Mouse (Mus musculus) spleen, postnatal 4 days (tissue): Measurements from ENCODE around the gene Poc5.

Experiments used
- DNase-seq, 2 experiments: peaks; one replicate each; pipeline ENCODE4 v3.0.0; 2022; ENCODE audit warnings: low spot score in 2 of 2

The Poc5 gene

GRCm38 (mm10) chr13:96431595-96432156 lies 43.6 kb downstream of the Poc5 start:
- peak; percentile 75 to 92 for DNase-seq

- DNase-seq = no peak
These were observed 44.3 kb downstream of the Poc5 start for GRCm38 (mm10) chr13:96432376-96432811.

- no peak for DNase-seq
These were observed 44.9 kb downstream of the Poc5 start for GRCm38 (mm10) chr13:96433041-96433440.

- no peak for DNase-seq
These were observed 45.6 kb downstream of the Poc5 start for GRCm38 (mm10) chr13:96433648-96434190.

- no peak for DNase-seq
These were observed 46.8 kb downstream of the Poc5 start for GRCm38 (mm10) chr13:96434899-96435331.

GRCm38 (mm10) chr13:96435793-96436192 lies 47.7 kb downstream of the Poc5 start:
- peak in 1 of 2 experiments; percentile 20 for DNase-seq

- no peak for DNase-seq
These were observed 48.8 kb downstream of the Poc5 start for GRCm38 (mm10) chr13:96436921-96437320.

GRCm38 (mm10) chr13:96440436-96440835 lies 52.3 kb downstream of the Poc5 start:
- DNase-seq = no peak

GRCm38 (mm10) chr13:96450205-96450856 lies 62.2 kb downstream of the Poc5 start:
- no peak for DNase-seq

- no peak for DNase-seq
These were observed 62.8 kb downstream of the Poc5 start for GRCm38 (mm10) chr13:96450869-96451268.

GRCm38 (mm10) chr13:96451386-96452140 lies 63.5 kb downstream of the Poc5 start:
- no peak for DNase-seq

GRCm38 (mm10) chr13:96452621-96453020 lies 64.5 kb downstream of the Poc5 start:
- DNase-seq = no peak

GRCm38 (mm10) chr13:96454288-96454687 lies 66.2 kb downstream of the Poc5 start:
- DNase-seq = no peak

GRCm38 (mm10) chr13:96457566-96457965 lies 69.5 kb downstream of the Poc5 start:
- no peak for DNase-seq

- no peak for DNase-seq
These were observed 69.9 kb downstream of the Poc5 start for GRCm38 (mm10) chr13:96458018-96458417.

GRCm38 (mm10) chr13:96458606-96459005 lies 70.5 kb downstream of the Poc5 start:
- DNase-seq = no peak

- no peak for DNase-seq
These were observed 74.5 kb downstream of the Poc5 start for GRCm38 (mm10) chr13:96462644-96463043.

GRCm38 (mm10) chr13:96465315-96465714 lies 77.2 kb downstream of the Poc5 start:
- no peak for DNase-seq
